10 mouse cellular contexts compared by ENCODE assay signal in the genomic region with DNA sequence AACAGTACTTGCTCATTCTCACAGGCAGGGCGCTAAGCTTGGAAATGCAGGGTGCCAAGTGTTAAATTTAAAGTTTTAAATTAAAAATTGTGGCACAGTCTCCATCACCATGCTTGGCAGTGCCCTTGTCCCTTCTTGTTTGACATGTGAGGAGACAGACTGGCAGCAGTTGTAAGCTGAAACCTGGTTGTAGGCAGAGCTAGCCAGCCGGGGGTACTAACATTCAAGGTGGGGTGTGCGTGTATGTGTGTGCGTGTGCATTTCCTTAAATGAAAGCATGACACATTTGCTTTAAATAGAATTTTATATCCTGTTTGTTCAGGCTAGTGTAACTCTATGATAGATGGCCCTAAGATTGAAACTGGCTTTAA. TPM values are rescaled to one million over a fixed set of nuclear protein-coding genes. Genes with fewer than 3 reads are reported as not detected.
DNase-seq lines count a peak whose midpoint lies in the region; ATAC-seq and TF ChIP-seq lines count a peak whose summit lies in the region.
"Had no signal": no experiment of that assay in that cellular context is flagged by ENCODE, and none has a peak within 500 bp of the region (broad histone marks: within the 10 kb centered on the region; RNA-seq: fewer than 3 reads in every experiment).

No protein-coding gene starts in this region.

- no peak for ATAC-seq in embryonic facial prominence, embryonic 12.5 days (ENCODE audit: insufficient number of reproducible peaks, insufficient read depth, low FRiP score, low TSS enrichment)
- ATAC-seq in forebrain, embryonic 16.5 days = no peak; the same call in 1 of the 2 replicates
- no peak for ATAC-seq in limb, embryonic 15.5 days (ENCODE audit: insufficient number of reproducible peaks, low FRiP score, low TSS enrichment, low read depth)

- H3K36me3 ChIP-seq in embryonic facial prominence, embryonic 12.5 days = no peaks in the 10 kb centered on the region
- no peaks in the 10 kb centered on the region for H3K36me3 ChIP-seq in forebrain, embryonic 16.5 days (ENCODE audit: control insufficient read depth, insufficient read depth)
- H3K36me3 ChIP-seq in limb, embryonic 15.5 days = no peaks in the 10 kb centered on the region
- H3K36me3 ChIP-seq: G1E had no signal

- H3K4me1 ChIP-seq in embryonic facial prominence, embryonic 12.5 days = peaks cover 46% of the 10 kb centered on the region
- peaks cover 22% of the 10 kb centered on the region for H3K4me1 ChIP-seq in forebrain, embryonic 16.5 days (replicated peaks; ENCODE audit: control insufficient read depth, insufficient read depth, low read length)
- H3K4me1 ChIP-seq in limb, embryonic 15.5 days = peaks cover 21% of the 10 kb centered on the region

- no peaks in the 10 kb centered on the region for H3K9me3 ChIP-seq in embryonic facial prominence, embryonic 12.5 days
- no peaks in the 10 kb centered on the region for H3K9me3 ChIP-seq in forebrain, embryonic 16.5 days (ENCODE audit: control insufficient read depth, low read length)
- H3K9me3 ChIP-seq in limb, embryonic 15.5 days = no peaks in the 10 kb centered on the region
- H3K9me3 ChIP-seq: G1E had no signal

- H3K4me3 ChIP-seq in layer of hippocampus, adult 2 months = peak overlapping the region; percentile 41; the same call in 1 of the 2 replicates
- H3K4me3 ChIP-seq in embryonic facial prominence, embryonic 12.5 days = peak overlapping the region; percentile 27; the same call in 1 of the 2 replicates
- peak overlapping the region; percentile 16 for H3K4me3 ChIP-seq in forebrain, embryonic 16.5 days (replicated peaks; ENCODE audit: low read length)
- H3K4me3 ChIP-seq in limb, embryonic 15.5 days = no peak overlapping the region

- H3K4me2 ChIP-seq in embryonic facial prominence, embryonic 12.5 days (replicated peaks) = peak overlapping the region; percentile 54
- peak overlapping the region; percentile 55 for H3K4me2 ChIP-seq in forebrain, embryonic 16.5 days (ENCODE audit: low read length)
- H3K4me2 ChIP-seq in limb, embryonic 15.5 days = no peak overlapping the region; the same call in 1 of the 2 replicates

- DNase-seq in layer of hippocampus, adult 2 months (ENCODE audit: low spot score in 2 of 2) = no peak
- no peak for DNase-seq in layer of hippocampus, postnatal 25 days (ENCODE audit: extremely low spot score in 1 of 2, low spot score in 1 of 2)
- no peak for DNase-seq in layer of hippocampus, adult 11-12 months (ENCODE audit: low spot score)
- DNase-seq in cerebellum, postnatal 14 days = no peak
- no peak for DNase-seq in layer of hippocampus, postnatal 14 days (ENCODE audit: low spot score in 2 of 2)
- DNase-seq: left cerebral cortex, postnatal 4 days had no signal

- H3K9ac ChIP-seq in embryonic facial prominence, embryonic 12.5 days = no peak overlapping the region
- H3K9ac ChIP-seq in forebrain, embryonic 16.5 days (replicated peaks; ENCODE audit: low read depth, low read length) = no peak overlapping the region
- no peak overlapping the region for H3K9ac ChIP-seq in limb, embryonic 15.5 days

- H3K27me3 ChIP-seq in embryonic facial prominence, embryonic 12.5 days = no peaks in the 10 kb centered on the region
- no peaks in the 10 kb centered on the region for H3K27me3 ChIP-seq in forebrain, embryonic 16.5 days (replicated peaks; ENCODE audit: control insufficient read depth, insufficient read depth, low read length)
- H3K27me3 ChIP-seq in limb, embryonic 15.5 days = no peaks in the 10 kb centered on the region

- WGBS in embryonic facial prominence, embryonic 12.5 days = 37% methylated on average over 4 of the region's 4 CpGs
- WGBS in forebrain, embryonic 16.5 days = 21% methylated on average over 4 of the region's 4 CpGs
- 43% methylated on average over 4 of the region's 4 CpGs for WGBS in limb, embryonic 15.5 days

- H3K27ac ChIP-seq in layer of hippocampus, adult 2 months = peak overlapping the region; percentile 72
- peak overlapping the region; percentile 84 for H3K27ac ChIP-seq in embryonic facial prominence, embryonic 12.5 days
- peak overlapping the region; percentile 25; the same call in 1 of the 2 replicates for H3K27ac ChIP-seq in forebrain, embryonic 16.5 days (ENCODE audit: low read length)
- H3K27ac ChIP-seq in limb, embryonic 15.5 days = peak overlapping the region; percentile 81

- no peak for TF ChIP-seq CTCF in layer of hippocampus, adult 2 months (conservative IDR thresholded peaks at IDR 0.05)

RNA-seq across cellular contexts. Expression of gene Uaca, which starts 42.7 kb away (rescaled TPM):
- total RNA-seq in layer of hippocampus, adult 2 months (2021) = 1 to 10 TPM; 6.8 to 6.9 TPM
- 1 to 10 TPM; 6.6 to 8.6 TPM for total RNA-seq in layer of hippocampus, postnatal 25 days (2021)
- 33.8 and 37.1 TPM in 2 replicates for polyA plus RNA-seq in embryonic facial prominence, embryonic 12.5 days (2016; fragmentation: Nextera tagmentation; extraction: Ambion mirVana)
- 15.0 and 21.2 TPM in 2 replicates for polyA plus RNA-seq in forebrain, embryonic 16.5 days (2015; fragmentation: Nextera tagmentation; extraction: Ambion mirVana)
- polyA plus RNA-seq in limb, embryonic 15.5 days (2015; fragmentation: Nextera tagmentation; extraction: Ambion mirVana) = 33.8 and 37.2 TPM in 2 replicates
- total RNA-seq in layer of hippocampus, postnatal 14 days (2021) = 10 to 100 TPM in 1 of 2 experiments, 1 to 10 TPM in 1; 8.9 to 13.6 TPM
- polyA plus RNA-seq: G1E had no signal

Comparison
In these comparisons a context has a peak if more than half of its experiments do, and no peak if none do; other contexts are left out.
1. H3K27ac ChIP-seq: peak in every context shown above with its lines; median percentile 84 in embryonic facial prominence, embryonic 12.5 days; 81 in limb, embryonic 15.5 days; 72 in layer of hippocampus, adult 2 months; 25 in forebrain, embryonic 16.5 days.